Mouse (Mus musculus) embryonic facial prominence, embryonic 12.5 days (tissue): ENCODE measurements around the gene Wnt2. TPM values are rescaled to one million over a fixed set of nuclear protein-coding genes. Genes with fewer than 3 reads are reported as not detected.

Source experiments
- ATAC-seq: fragments of 200-750 bp; cut with Nextera tagmentation; 2 replicates; pipeline ENCODE4 v1.8.0; 2017; ENCODE audit not compliant: insufficient number of reproducible peaks, insufficient read depth, low FRiP score, low TSS enrichment
- H3K27ac ChIP-seq: fragments of 300-500 bp; sonication (generic); 2 replicates; pipeline ENCODE4 v1.5.1; 2016; ENCODE audit warnings: mild to moderate bottlenecking
- H3K27me3 ChIP-seq: fragments of 300-500 bp; sonication (generic); 2 replicates; pipeline ENCODE4 v1.6.1; 2016; ENCODE audit warnings: mild to moderate bottlenecking, moderate library complexity
- H3K36me3 ChIP-seq: fragments of 300-500 bp; sonication (generic); 2 replicates; pipeline ENCODE4 v1.6.1; 2016; ENCODE audit warnings: mild to moderate bottlenecking
- H3K4me1 ChIP-seq: fragments of 300-500 bp; sonication (generic); 2 replicates; pipeline ENCODE4 v1.6.1; 2016
- H3K4me2 ChIP-seq: fragments of 300-500 bp; sonication (generic); replicated peaks from 2 replicates; pipeline ENCODE4 v1.6.1; 2016; ENCODE audit warnings: mild to moderate bottlenecking, moderate library complexity
- H3K4me3 ChIP-seq: fragments of 300-500 bp; sonication (generic); 2 replicates; pipeline ENCODE4 v1.5.1; 2016; ENCODE audit warnings: mild to moderate bottlenecking
- H3K9ac ChIP-seq: fragments of 300-500 bp; sonication (generic); 2 replicates; pipeline ENCODE4 v1.6.1; 2016; ENCODE audit warnings: mild to moderate bottlenecking, moderate library complexity
- H3K9me3 ChIP-seq: fragments of 300-500 bp; sonication (generic); 2 replicates; pipeline ENCODE4 v1.6.1; 2016; ENCODE audit warnings: mild to moderate bottlenecking, moderate library complexity
- WGBS: fragments of 180-500 bp; shearing (Covaris S2); methylation state at CpG from one replicate; pipeline ENCODE4 v1.1.7; 2016; 5-methylcytosine and 5-hydroxymethylcytosine counted together
- polyA plus RNA-seq: library from polyadenylated mRNA; unstranded; fragments of >200 nt; fragmentation: Nextera tagmentation; extraction: Ambion mirVana; gene quantifications from 2 replicates; pipeline ENCODE4 v1.2.1, GENCODE M21; 2016

The Wnt2 gene
- polyA plus RNA-seq, 1 experiment from 2014 or later, result 4.7 TPM

DNA sequence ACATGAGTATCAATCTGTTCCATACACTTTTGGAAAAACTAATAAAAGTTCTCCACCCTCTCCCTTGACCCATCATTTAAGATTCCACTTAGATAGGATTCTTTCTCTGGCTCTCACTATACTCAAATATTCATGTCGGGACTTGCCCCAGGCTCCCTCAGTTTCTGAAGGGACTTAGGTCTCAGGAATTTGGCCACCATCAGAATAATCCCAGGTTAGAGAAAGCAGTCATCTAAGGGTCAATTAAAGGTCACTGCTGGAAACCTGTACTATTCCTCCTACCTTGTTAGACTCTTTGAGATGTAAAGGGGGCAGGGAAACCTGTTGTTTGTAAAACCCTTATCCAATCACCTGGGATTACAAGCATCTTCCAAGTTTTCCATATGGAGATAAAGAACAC, 53.2 kb downstream of the Wnt2 start:
- H3K36me3 ChIP-seq, result no peaks in the 10 kb centered on the region
- WGBS, result 34% methylated on average over 1 of the region's 1 CpGs
- no peaks in the 10 kb centered on the region for H3K4me1 ChIP-seq
- no peak overlapping the region for H3K27ac ChIP-seq
- no peak overlapping the region for H3K4me2 ChIP-seq
- no peaks in the 10 kb centered on the region for H3K27me3 ChIP-seq
- no peak overlapping the region for H3K4me3 ChIP-seq
- no peak overlapping the region for H3K9ac ChIP-seq
- no peaks in the 10 kb centered on the region for H3K9me3 ChIP-seq
- ATAC-seq, result no peak

DNA sequence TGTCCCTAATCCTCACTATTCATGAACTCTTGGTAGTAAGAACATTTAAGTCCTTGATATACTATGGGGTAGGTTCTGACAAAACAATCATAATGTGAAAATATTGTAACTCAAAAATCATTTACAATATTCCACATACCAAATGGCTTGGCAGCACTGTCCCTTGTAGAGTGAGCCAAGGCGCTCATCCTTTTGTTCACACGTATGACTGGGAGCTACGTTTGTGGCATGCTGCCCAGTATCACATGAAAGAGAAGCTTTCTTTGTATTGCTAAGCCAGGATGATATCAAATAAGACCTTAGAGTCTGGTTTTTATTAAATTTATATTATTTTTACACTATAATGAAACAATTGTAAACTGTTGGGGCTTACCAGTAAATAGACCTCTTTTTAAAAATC, 56.0 kb downstream of the Wnt2 start:
- Histone ChIP-seq H3K4me2 (no peak overlapping the region), H3K36me3 (no peaks in the 10 kb centered on the region), H3K9ac (no peak overlapping the region), H3K9me3 (no peaks in the 10 kb centered on the region), H3K4me1 (no peaks in the 10 kb centered on the region), H3K27me3 (no peaks in the 10 kb centered on the region), H3K4me3 (no peak overlapping the region), H3K27ac (no peak overlapping the region)
- no peak for ATAC-seq
- 84% methylated on average over 3 of the region's 3 CpGs for WGBS

DNA sequence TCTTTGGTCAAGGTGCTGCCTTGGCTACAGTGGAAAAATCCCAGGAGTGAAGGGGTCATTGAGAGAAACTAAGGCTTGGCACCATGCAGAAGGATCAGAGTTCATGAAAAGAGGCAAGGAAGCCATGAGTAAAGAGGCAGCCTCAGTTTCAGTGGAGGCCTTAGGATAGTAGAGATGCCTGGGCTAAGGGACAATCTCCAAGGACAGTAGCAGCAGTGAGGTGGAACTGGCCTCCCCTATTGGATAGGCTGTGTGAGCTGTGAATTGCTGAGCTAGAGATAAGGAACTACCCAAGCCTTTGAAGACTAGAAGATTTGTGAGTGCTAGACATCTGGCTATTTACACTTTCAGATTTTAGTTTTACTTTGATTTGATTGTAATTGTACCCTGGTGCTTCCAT, 59.0 kb downstream of the Wnt2 start:
- ATAC-seq, result no peak

DNA sequence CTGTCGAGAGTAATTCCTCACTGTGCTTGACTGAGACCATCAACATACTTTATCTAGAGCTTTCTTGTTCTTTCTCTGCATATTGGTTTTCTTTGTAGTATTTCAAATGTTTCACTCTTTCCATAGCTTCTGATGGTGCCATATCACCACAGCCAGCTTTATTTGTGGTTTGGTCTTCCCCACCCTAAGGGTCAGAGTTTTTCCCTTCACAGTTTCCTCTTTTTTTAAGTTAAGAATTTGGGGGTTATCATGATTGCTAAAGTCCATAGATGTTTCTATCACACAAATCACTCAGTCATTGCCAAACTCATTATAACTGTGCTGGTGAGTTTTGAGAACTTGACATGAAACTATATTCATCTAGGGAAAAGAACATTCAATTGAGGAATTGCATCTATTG, 60.6 kb downstream of the Wnt2 start:
- Histone ChIP-seq H3K9me3 (no peaks in the 10 kb centered on the region), H3K36me3 (no peaks in the 10 kb centered on the region), H3K4me3 (no peak overlapping the region), H3K4me1 (no peaks in the 10 kb centered on the region), H3K4me2 (no peak overlapping the region), H3K27me3 (no peaks in the 10 kb centered on the region), H3K9ac (no peak overlapping the region), H3K27ac (no peak overlapping the region)
- 86% methylated on average over 1 of the region's 1 CpGs for WGBS
- no peak for ATAC-seq

More for the DNA sequence above, 59.0 kb downstream of the Wnt2 start:
- no peaks in the 10 kb centered on the region for H3K9me3 ChIP-seq
- H3K36me3 ChIP-seq, result no peaks in the 10 kb centered on the region
- no peaks in the 10 kb centered on the region for H3K4me1 ChIP-seq
- H3K4me3 ChIP-seq, result no peak overlapping the region
- H3K27ac ChIP-seq, result no peak overlapping the region
- no peak overlapping the region for H3K4me2 ChIP-seq
- H3K9ac ChIP-seq, result no peak overlapping the region
- H3K27me3 ChIP-seq, result no peaks in the 10 kb centered on the region

DNA sequence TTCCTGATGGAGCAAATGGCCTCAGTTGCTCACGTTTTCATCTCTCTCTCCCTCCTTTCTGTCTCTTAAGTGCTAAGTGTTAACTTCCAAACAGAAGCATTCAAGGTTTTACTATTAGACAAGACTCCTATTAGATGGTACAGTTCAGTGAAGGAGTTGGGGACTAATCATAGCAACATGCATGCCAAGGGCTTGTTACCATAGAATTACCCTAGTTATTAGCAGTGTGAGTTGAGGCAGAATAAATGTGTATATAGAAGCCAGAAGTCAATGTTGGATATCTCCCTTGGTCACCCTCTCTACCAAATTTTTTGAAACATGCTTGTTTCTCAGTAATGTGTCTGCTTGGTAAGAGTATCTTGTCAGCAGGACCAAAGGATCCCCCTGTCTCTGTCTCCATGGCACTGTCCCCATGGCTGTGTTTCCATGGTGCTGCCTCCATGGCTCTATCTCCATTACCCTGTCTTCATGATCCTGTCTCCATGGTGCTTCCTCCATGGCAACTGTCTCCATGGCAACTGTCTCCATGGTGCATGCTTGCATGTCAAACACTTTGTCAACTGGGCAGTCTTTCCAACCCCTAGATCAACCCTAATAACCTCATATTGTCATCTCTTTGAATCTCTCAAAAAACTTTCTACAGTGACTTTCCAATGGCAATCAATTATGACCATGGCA, 61.8 kb downstream of the Wnt2 start:
- Histone ChIP-seq H3K36me3 (no peaks in the 10 kb centered on the region), H3K27me3 (no peaks in the 10 kb centered on the region), H3K9me3 (no peaks in the 10 kb centered on the region), H3K4me2 (no peak overlapping the region), H3K4me1 (no peaks in the 10 kb centered on the region), H3K27ac (no peak overlapping the region), H3K4me3 (no peak overlapping the region), H3K9ac (no peak overlapping the region)
- WGBS, result 77% methylated on average over 1 of the region's 1 CpGs
- no peak for ATAC-seq

DNA sequence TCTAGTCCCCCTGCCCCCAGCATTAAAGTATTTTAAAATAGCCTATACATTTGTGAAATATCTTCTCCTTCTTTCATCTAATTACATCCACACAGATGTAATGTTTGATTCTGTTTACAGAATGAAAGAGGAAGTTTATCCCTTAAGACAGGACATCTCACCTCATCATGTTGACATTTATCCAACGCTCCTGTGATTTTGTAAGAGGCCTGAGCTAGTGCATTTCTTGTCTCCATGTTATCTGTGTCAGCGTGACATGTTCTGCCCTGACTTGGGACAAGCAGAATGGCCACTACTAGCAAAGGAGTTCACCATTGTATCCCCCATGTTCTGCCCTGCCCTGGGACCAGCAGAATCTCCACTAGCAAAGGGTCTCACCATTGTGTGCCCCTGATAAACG, 66.9 kb downstream of the Wnt2 start:
- no peak overlapping the region for H3K27ac ChIP-seq
- no peak overlapping the region for H3K4me3 ChIP-seq
- H3K4me1 ChIP-seq, result no peaks in the 10 kb centered on the region
- H3K9ac ChIP-seq, result no peak overlapping the region
- no peaks in the 10 kb centered on the region for H3K9me3 ChIP-seq
- WGBS, result 87% methylated on average over 3 of the region's 3 CpGs
- no peaks in the 10 kb centered on the region for H3K27me3 ChIP-seq
- H3K4me2 ChIP-seq, result no peak overlapping the region
- ATAC-seq, result no peak
- H3K36me3 ChIP-seq, result no peaks in the 10 kb centered on the region

DNA sequence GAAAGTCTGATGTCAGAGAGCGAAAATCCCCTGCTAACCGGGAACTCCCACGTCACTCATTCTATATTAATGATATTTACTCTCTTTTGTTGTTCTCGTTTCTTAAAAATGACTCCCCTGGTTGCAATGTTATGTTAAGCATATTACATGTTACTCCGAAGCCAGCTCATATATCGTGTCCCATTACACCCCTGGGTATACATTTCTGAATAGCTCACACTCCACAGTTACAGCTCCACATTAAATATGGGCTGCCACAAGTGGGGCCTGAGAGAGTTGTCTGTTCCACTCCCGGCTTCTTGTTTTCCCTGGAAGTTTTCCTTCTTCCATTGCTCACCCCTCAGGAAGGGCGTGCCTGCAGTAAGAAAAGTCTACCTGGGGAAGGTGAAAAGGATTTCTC, 78.6 kb downstream of the Wnt2 start:
- WGBS, result 80% methylated on average over 8 of the region's 8 CpGs
- Histone ChIP-seq H3K4me3 (no peak overlapping the region), H3K9ac (no peak overlapping the region), H3K9me3 (no peaks in the 10 kb centered on the region), H3K36me3 (no peaks in the 10 kb centered on the region), H3K27ac (no peak overlapping the region), H3K27me3 (no peaks in the 10 kb centered on the region), H3K4me1 (no peaks in the 10 kb centered on the region), H3K4me2 (no peak overlapping the region)
- ATAC-seq, result no peak

DNA sequence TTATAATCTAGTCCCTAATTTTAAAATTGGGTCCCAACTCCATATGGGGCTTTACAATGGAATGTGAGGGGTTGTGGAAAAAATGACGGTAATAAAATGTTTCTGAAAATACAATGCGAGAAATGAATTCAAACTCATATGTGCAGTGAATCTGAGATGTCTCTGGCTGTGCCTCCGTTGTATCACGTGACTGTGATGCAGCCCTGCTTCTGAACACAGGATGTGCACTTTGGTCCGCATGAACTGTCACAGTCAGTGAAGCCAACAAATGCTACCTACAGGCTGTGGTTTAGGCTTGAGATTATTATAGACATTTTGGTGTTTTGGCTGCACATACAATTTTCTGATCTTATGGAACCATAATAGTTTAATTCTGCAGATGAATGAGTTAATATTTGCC, 81.3 kb downstream of the Wnt2 start:
- Histone ChIP-seq H3K9ac (no peak overlapping the region), H3K27ac (no peak overlapping the region), H3K4me3 (no peak overlapping the region), H3K36me3 (no peaks in the 10 kb centered on the region), H3K4me1 (no peaks in the 10 kb centered on the region; the same call in 1 of the 2 replicates), H3K9me3 (no peaks in the 10 kb centered on the region), H3K27me3 (no peaks in the 10 kb centered on the region), H3K4me2 (no peak overlapping the region)
- ATAC-seq, result no peak
- WGBS, result 84% methylated on average over 5 of the region's 5 CpGs

DNA sequence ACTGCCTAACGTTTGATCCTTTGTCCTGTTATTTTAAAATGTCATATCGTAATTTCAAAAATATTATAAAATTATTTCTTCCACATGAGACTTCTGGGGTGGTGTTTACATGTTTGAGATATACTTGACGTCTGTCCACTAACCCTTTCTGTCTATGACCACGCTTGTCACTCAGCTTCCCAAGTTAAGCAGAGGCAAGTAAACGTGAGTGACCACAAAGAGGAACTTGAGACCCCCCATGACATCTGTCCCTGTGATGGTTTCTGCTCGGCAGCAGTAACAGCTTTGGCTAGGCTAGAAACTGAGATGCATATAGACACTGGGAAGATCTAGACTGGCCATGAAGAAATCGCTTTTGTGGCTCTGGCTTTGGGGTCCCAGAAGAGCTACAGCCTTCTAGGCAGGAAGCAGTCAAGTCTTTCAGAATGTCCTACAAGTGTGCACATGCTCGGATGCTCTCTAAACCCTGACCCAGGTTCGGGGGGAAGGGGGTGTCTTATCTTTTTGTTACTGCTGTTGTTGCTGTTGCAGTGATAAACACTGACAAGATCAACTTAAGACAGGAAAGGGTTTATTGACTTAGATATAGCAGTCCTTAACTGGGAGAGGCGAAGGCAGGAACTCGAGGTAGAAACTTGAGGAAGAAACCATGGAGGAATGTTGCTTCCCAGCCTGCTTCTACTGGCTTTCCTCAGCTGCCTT, 83.1 kb downstream of the Wnt2 start:
- 72% methylated on average over 11 of the region's 11 CpGs for WGBS

DNA sequence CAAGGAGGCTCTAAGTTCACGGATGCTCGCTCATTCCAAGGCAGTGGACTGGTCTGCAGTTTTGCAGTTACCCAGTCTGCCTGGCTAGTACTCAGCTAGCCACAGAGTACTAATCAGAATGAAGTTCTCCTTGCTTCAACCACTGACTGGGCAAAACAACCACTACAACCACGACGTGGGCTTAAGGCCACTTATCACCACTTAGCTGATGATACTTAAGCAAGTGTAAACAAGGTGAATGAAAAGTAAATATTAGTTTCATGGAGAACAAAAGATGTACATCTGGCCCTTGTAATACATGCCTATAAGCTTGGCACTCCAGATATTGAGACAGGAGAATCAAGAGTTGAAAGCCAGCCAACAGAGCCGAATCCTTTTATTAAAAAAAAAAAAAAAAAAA, 83.9 kb downstream of the Wnt2 start:
- H3K9ac ChIP-seq, result no peak overlapping the region
- no peaks in the 10 kb centered on the region for H3K36me3 ChIP-seq
- no peaks in the 10 kb centered on the region for H3K9me3 ChIP-seq
- H3K27me3 ChIP-seq, result no peaks in the 10 kb centered on the region
- ATAC-seq, result no peak
- WGBS, result 74% methylated on average over 5 of the region's 5 CpGs
- H3K4me1 ChIP-seq, result peaks cover 9% of the 10 kb centered on the region; the same call in 1 of the 2 replicates
- H3K4me3 ChIP-seq, result no peak overlapping the region
- no peak overlapping the region for H3K4me2 ChIP-seq
- no peak overlapping the region for H3K27ac ChIP-seq

More for the DNA sequence above, 83.1 kb downstream of the Wnt2 start:
- no peak overlapping the region for H3K4me2 ChIP-seq
- peaks cover 9% of the 10 kb centered on the region; the same call in 1 of the 2 replicates for H3K4me1 ChIP-seq
- H3K36me3 ChIP-seq, result no peaks in the 10 kb centered on the region
- H3K27ac ChIP-seq, result no peak overlapping the region
- no peak for ATAC-seq
- no peaks in the 10 kb centered on the region for H3K9me3 ChIP-seq
- H3K4me3 ChIP-seq, result no peak overlapping the region
- H3K27me3 ChIP-seq, result no peaks in the 10 kb centered on the region
- H3K9ac ChIP-seq, result no peak overlapping the region

DNA sequence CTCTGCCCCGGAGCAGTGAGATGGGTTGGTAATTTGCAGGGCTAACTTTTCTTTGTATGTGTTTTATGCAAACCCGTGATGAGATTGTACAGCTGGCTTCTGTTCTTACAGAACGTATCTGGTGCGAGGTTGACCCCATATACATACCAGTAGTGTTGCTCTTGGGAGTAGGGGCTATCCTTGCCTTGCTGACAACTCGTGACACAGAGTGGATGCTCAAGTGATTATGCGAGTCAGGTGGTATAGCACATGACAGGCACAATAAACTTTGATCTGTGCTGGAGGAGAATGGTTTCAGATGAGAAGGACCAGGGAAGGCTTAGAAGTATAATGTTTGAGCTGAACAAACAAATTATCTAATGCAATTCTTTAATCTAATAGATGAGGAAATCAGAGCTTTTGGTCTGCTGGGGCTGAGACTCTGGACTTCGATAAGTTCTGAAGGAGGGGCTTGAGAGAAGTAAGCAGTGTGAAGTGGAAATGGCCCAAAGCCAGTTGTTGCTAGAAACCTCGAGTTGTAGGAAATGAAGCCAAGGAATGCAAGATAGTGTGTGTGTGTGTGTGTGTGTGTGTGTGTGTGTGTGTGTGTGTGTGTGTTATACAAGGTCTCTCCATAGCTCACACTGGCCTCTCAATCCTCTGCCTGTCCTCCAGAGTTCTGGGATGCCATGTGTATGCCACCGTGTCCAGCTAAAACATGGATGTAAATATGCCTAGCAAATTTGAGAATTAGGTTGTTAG, 86.3 kb downstream of the Wnt2 start:
- 55% methylated on average over 9 of the region's 9 CpGs for WGBS
- Histone ChIP-seq H3K4me2 (no peak overlapping the region), H3K4me3 (no peak overlapping the region), H3K9me3 (no peaks in the 10 kb centered on the region), H3K9ac (no peak overlapping the region), H3K27me3 (no peaks in the 10 kb centered on the region), H3K27ac (no peak overlapping the region), H3K4me1 (peaks cover 9% of the 10 kb centered on the region; the same call in 1 of the 2 replicates), H3K36me3 (no peaks in the 10 kb centered on the region)
- peak; percentile 42; the same call in 1 of the 2 replicates for ATAC-seq

DNA sequence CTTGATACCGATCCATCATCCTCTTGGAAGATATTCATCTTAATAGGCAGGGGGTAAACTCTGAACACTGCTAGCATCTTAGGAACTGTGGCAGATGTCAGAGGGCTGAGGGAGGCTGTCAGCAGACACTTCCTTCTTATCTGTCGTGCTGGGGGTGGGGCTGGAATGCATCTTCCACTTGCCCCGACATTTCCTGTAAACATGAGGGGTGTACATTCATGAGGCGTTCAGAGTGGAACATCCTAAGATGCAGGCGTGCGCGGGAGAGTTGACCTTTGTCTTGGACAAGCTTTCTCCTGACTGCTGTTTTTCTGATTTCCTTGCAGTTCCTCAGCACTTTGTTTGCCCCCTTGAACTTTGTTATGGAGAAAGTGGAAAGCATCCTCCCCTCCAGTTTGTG, 88.0 kb downstream of the Wnt2 start:
- WGBS, result 64% methylated on average over 7 of the region's 7 CpGs

More for the DNA sequence above, 88.0 kb downstream of the Wnt2 start:
- H3K4me3 ChIP-seq, result no peak overlapping the region
- no peak overlapping the region for H3K4me2 ChIP-seq
- no peak overlapping the region for H3K9ac ChIP-seq
- 0 out of 2 replicates have a peak, but pooled peaks cover 3% of the 10 kb centered on the region for H3K36me3 ChIP-seq
- no peaks in the 10 kb centered on the region for H3K27me3 ChIP-seq
- peaks cover 9% of the 10 kb centered on the region; the same call in 1 of the 2 replicates for H3K4me1 ChIP-seq
- no peaks in the 10 kb centered on the region for H3K9me3 ChIP-seq
- ATAC-seq, result no peak
- H3K27ac ChIP-seq, result no peak overlapping the region
